In genomic region chr12:102740285-102740684, GRCm38 (mm10) we compare ENCODE assay signal across 13 mouse cellular contexts. TPM values are rescaled to one million over a fixed set of nuclear protein-coding genes. Genes with fewer than 3 reads are reported as not detected.
A peak's percentile ranks its signal among the peaks of the same experiment; 100 is the strongest.
DNase-seq lines count a peak whose midpoint lies in the region; ATAC-seq and TF ChIP-seq lines count a peak whose summit lies in the region.
"Had no signal": no experiment of that assay in that cellular context is flagged by ENCODE, and none has a peak within 500 bp of the region (broad histone marks: within the 10 kb centered on the region; RNA-seq: fewer than 3 reads in every experiment).

No protein-coding gene starts in this region.

- 59% methylated on average over 3 of the region's 3 CpGs for WGBS in lung, postnatal 0 days
- WGBS in heart, embryonic 11.5 days (ENCODE audit: insufficient replicate concordance) = 56% methylated on average over 3 of the region's 3 CpGs

- H3K4me1 ChIP-seq in lung, postnatal 0 days (ENCODE audit: insufficient read depth, low read depth, low read length) = peaks cover 5% of the 10 kb centered on the region; the same call in 1 of the 2 replicates
- peaks cover 28% of the 10 kb centered on the region for H3K4me1 ChIP-seq in G1E (ENCODE audit: insufficient read depth, low read depth, low read length)
- peaks cover 18% of the 10 kb centered on the region for H3K4me1 ChIP-seq in heart, embryonic 11.5 days (ENCODE audit: control insufficient read depth, insufficient read depth, low read length)

- H3K9me3 ChIP-seq in lung, postnatal 0 days (ENCODE audit: low read length) = no peaks in the 10 kb centered on the region
- H3K9me3 ChIP-seq in G1E (replicated peaks) = no peaks in the 10 kb centered on the region
- no peaks in the 10 kb centered on the region for H3K9me3 ChIP-seq in heart, embryonic 11.5 days (replicated peaks; ENCODE audit: control insufficient read depth, low read length)
- H3K9me3 ChIP-seq: embryonic facial prominence, embryonic 13.5 days had no signal

- intact Hi-C loops in gastrocnemius, adult 2 months (cut with DNase I) = loop anchor here (2.0 kb wide), 1 partner anchor 325 kb away; no protein-coding TSS in a partner anchor

- no peak for ATAC-seq in lung, postnatal 0 days
- ATAC-seq in G1E (ENCODE audit: extremely low read depth, insufficient number of reproducible peaks, low FRiP score, poor library complexity, severe bottlenecking) = no peak
- no peak for ATAC-seq in heart, embryonic 11.5 days (replicated peaks; ENCODE audit: insufficient number of reproducible peaks, low FRiP score, low TSS enrichment)

- H3K4me3 ChIP-seq in gastrocnemius, adult 2 months = no peak overlapping the region
- H3K4me3 ChIP-seq in lung, postnatal 0 days (ENCODE audit: low read depth, low read length) = no peak overlapping the region
- H3K4me3 ChIP-seq in G1E (ENCODE audit: low read depth, low read length) = no peak overlapping the region
- H3K4me3 ChIP-seq in heart, embryonic 11.5 days (ENCODE audit: low read depth, low read length) = no peak overlapping the region
- H3K4me3 ChIP-seq: embryonic facial prominence, embryonic 13.5 days had no signal

- peak; percentile 63 for TF ChIP-seq CTCF in gastrocnemius, adult 2 months (IDR thresholded peaks at IDR 0.05)
- peak; percentile 69 for TF ChIP-seq CTCF in lung, postnatal 0 days (IDR thresholded peaks at IDR 0.05)
- TF ChIP-seq CTCF in G1E (IDR thresholded peaks at IDR 0.05; ENCODE audit: low read depth, low read length) = no peak

- no peak overlapping the region for H3K27ac ChIP-seq in gastrocnemius, adult 2 months
- H3K27ac ChIP-seq in lung, postnatal 0 days (ENCODE audit: low read length) = no peak overlapping the region
- no peak overlapping the region for H3K27ac ChIP-seq in heart, embryonic 11.5 days (ENCODE audit: low read depth, low read length)
- H3K27ac ChIP-seq: embryonic facial prominence, embryonic 13.5 days had no signal

- no peak for DNase-seq in gastrocnemius, adult 2 months
- no peak for DNase-seq in gastrocnemius, postnatal 4 days (ENCODE audit: low spot score in 2 of 2)
- peak; percentile 42 for DNase-seq in lung, postnatal 0 days (ENCODE audit: low spot score)
- DNase-seq in lung, postnatal 14 days = no peak
- DNase-seq in G1E (ENCODE audit: low spot score) = peak; percentile 28
- peak; percentile 48 for DNase-seq in retina, postnatal 1 day
- no peak for DNase-seq in layer of hippocampus, adult 8-10 months (ENCODE audit: low spot score in 2 of 2)
- DNase-seq: kidney, postnatal 14 days had no signal

- TF ChIP-seq EP300 in lung, postnatal 0 days (IDR thresholded peaks at IDR 0.05) = no peak

- H3K9ac ChIP-seq in lung, postnatal 0 days (replicated peaks; ENCODE audit: low read depth) = no peak overlapping the region
- no peak overlapping the region for H3K9ac ChIP-seq in heart, embryonic 11.5 days (ENCODE audit: low read depth, low read length)
- H3K9ac ChIP-seq: embryonic facial prominence, embryonic 13.5 days had no signal

- H3K36me3 ChIP-seq in lung, postnatal 0 days (ENCODE audit: insufficient read depth, low read length) = no peaks in the 10 kb centered on the region
- H3K36me3 ChIP-seq in G1E (replicated peaks) = peaks cover 44% of the 10 kb centered on the region
- H3K36me3 ChIP-seq in heart, embryonic 11.5 days (ENCODE audit: control insufficient read depth, insufficient read depth, low read length) = no peaks in the 10 kb centered on the region

- no peak overlapping the region for H3K4me2 ChIP-seq in lung, postnatal 0 days (replicated peaks; ENCODE audit: low read depth, low read length)
- H3K4me2 ChIP-seq in heart, embryonic 11.5 days = no peak overlapping the region
- H3K4me2 ChIP-seq: embryonic facial prominence, embryonic 13.5 days; liver, embryonic 11.5 days had no signal

- H3K27me3 ChIP-seq in lung, postnatal 0 days (replicated peaks; ENCODE audit: insufficient read depth, low read length) = no peaks in the 10 kb centered on the region
- no peaks in the 10 kb centered on the region for H3K27me3 ChIP-seq in G1E (ENCODE audit: insufficient read depth, low read length)
- H3K27me3 ChIP-seq in heart, embryonic 11.5 days (ENCODE audit: control insufficient read depth, insufficient read depth, low read length) = no peaks in the 10 kb centered on the region
- H3K27me3 ChIP-seq: embryonic facial prominence, embryonic 13.5 days had no signal

RNA-seq across cellular contexts. Expression of gene Moap1, which starts 3.2 kb away (rescaled TPM):
- total RNA-seq in gastrocnemius, adult 2 months (2021) = 1 to 10 TPM; 4.8 to 5.5 TPM
- total RNA-seq in gastrocnemius, postnatal 4 days (2021) = 1 to 10 TPM; 7.6 to 7.8 TPM
- polyA plus RNA-seq in lung, postnatal 0 days (2015; fragmentation: Nextera tagmentation; extraction: Ambion mirVana) = 9.7 and 10.1 TPM in 2 replicates
- total RNA-seq in G1E (2014; fragmentation: Nextera tagmentation) (36.0 and 41.9 TPM in 2 replicates), G1E (2017) (16.3 and 22.3 TPM in 2 replicates)
- polyA plus RNA-seq in G1E (2012) = 2.7 and 3.6 TPM in 2 replicates
- 10 to 100 TPM; 25.7 to 29.4 (median 26.8) TPM for total RNA-seq in layer of hippocampus, adult 8-10 months (2022)
- polyA plus RNA-seq in heart, embryonic 11.5 days (2014; fragmentation: Nextera tagmentation; extraction: Ambion mirVana) = 21.1 and 23.7 TPM in 2 replicates

RNA-seq across cellular contexts. Expression of gene Tmem251, which starts 3.3 kb away (rescaled TPM):
- 1 to 10 TPM; 2.3 to 3.5 TPM for total RNA-seq in gastrocnemius, adult 2 months (2021)
- 1 to 10 TPM; 2.8 to 3.6 TPM for total RNA-seq in gastrocnemius, postnatal 4 days (2021)
- polyA plus RNA-seq in lung, postnatal 0 days (2015; fragmentation: Nextera tagmentation; extraction: Ambion mirVana) = 9.9 and 12.5 TPM in 2 replicates
- 5.1 and 8.8 TPM in 2 replicates for total RNA-seq in G1E (2014; fragmentation: Nextera tagmentation)
- total RNA-seq in G1E (2017) = 22.6 TPM in 2 replicates
- 2.3 and 3.2 TPM in 2 replicates for polyA plus RNA-seq in G1E (2012)
- total RNA-seq in layer of hippocampus, adult 8-10 months (2022) = 1 to 10 TPM; 4.9 to 6.4 (median 5.6) TPM
- 7.4 and 7.9 TPM in 2 replicates for polyA plus RNA-seq in heart, embryonic 11.5 days (2014; fragmentation: Nextera tagmentation; extraction: Ambion mirVana)

RNA-seq across cellular contexts. Expression of gene Gm28051, which starts 17.3 kb away (rescaled TPM):
- not detected for total RNA-seq in gastrocnemius, adult 2 months (2021)
- not detected for total RNA-seq in gastrocnemius, postnatal 4 days (2021)
- not detected in 2 replicates for polyA plus RNA-seq in lung, postnatal 0 days (2015; fragmentation: Nextera tagmentation; extraction: Ambion mirVana)
- total RNA-seq in G1E (2014; fragmentation: Nextera tagmentation) (not detected in 2 replicates), G1E (2017) (0.87 TPM in 1 of 2 replicates, not detected in the other)
- polyA plus RNA-seq in G1E (2012) = 6.0 and 9.1 TPM in 2 replicates
- not detected for total RNA-seq in layer of hippocampus, adult 8-10 months (2022)
- not detected in 2 replicates for polyA plus RNA-seq in heart, embryonic 11.5 days (2014; fragmentation: Nextera tagmentation; extraction: Ambion mirVana)
- total RNA-seq: heart, postnatal 25 days; monocyte, adult 5-6 weeks had no signal
- polyA plus RNA-seq: embryonic facial prominence, embryonic 13.5 days; liver, embryonic 11.5 days had no signal

RNA-seq across cellular contexts. Expression of gene Gon7, which starts 17.3 kb away (rescaled TPM):
- 10 to 100 TPM in 1 of 2 experiments, 1 to 10 TPM in 1; 7.7 to 11.3 TPM for total RNA-seq in gastrocnemius, adult 2 months (2021)
- total RNA-seq in gastrocnemius, postnatal 4 days (2021) = 10 to 100 TPM in 1 of 2 experiments, 1 to 10 TPM in 1; 9.5 to 10.9 TPM
- polyA plus RNA-seq in lung, postnatal 0 days (2015; fragmentation: Nextera tagmentation; extraction: Ambion mirVana) = 15.1 and 17.6 TPM in 2 replicates
- total RNA-seq in G1E (2014; fragmentation: Nextera tagmentation) (35.2 and 41.2 TPM in 2 replicates), G1E (2017) (60.8 and 61.5 TPM in 2 replicates)
- 19.4 and 22.7 TPM in 2 replicates for polyA plus RNA-seq in G1E (2012)
- total RNA-seq in layer of hippocampus, adult 8-10 months (2022) = 10 to 100 TPM; 10.9 to 13.3 (median 12.1) TPM
- polyA plus RNA-seq in heart, embryonic 11.5 days (2014; fragmentation: Nextera tagmentation; extraction: Ambion mirVana) = 25.2 and 26.4 TPM in 2 replicates

RNA-seq across cellular contexts. Expression of gene Ubr7, which starts 17.5 kb away (rescaled TPM):
- 10 to 100 TPM; 14.1 to 15.6 TPM for total RNA-seq in gastrocnemius, adult 2 months (2021)
- total RNA-seq in gastrocnemius, postnatal 4 days (2021) = 10 to 100 TPM; 28.7 to 31.1 TPM
- polyA plus RNA-seq in lung, postnatal 0 days (2015; fragmentation: Nextera tagmentation; extraction: Ambion mirVana) = 20.7 and 23.1 TPM in 2 replicates
- 71.7 and 76.6 TPM in 2 replicates for total RNA-seq in G1E (2014; fragmentation: Nextera tagmentation)
- total RNA-seq in G1E (2017) = 149 and 165 TPM in 2 replicates
- 51.1 and 53.8 TPM in 2 replicates for polyA plus RNA-seq in G1E (2012)
- total RNA-seq in layer of hippocampus, adult 8-10 months (2022) = 10 to 100 TPM; 28.8 to 33.1 (median 31.7) TPM
- polyA plus RNA-seq in heart, embryonic 11.5 days (2014; fragmentation: Nextera tagmentation; extraction: Ambion mirVana) = 35.8 and 41.8 TPM in 2 replicates

Comparison
In these comparisons a context has a peak if more than half of its experiments do, and no peak if none do; other contexts are left out.
1. DNase-seq: peak in lung, postnatal 0 days (single experiment), G1E (single experiment) and retina, postnatal 1 day (single experiment); none in gastrocnemius, adult 2 months (single experiment), gastrocnemius, postnatal 4 days (0 of 2), lung, postnatal 14 days (single experiment) and layer of hippocampus, adult 8-10 months (0 of 2).